Mouse (Mus musculus) ES-Bruce4 (cell line): ENCODE measurements at regions not wholly inside any gene's neighbourhood (a gene's known extent, or its start where the extent isn't known, plus 50 kb on each side); places are given as distances from the start of the nearest gene placed in this dataset.

ENCODE experiments used
- CTCF ChIP-seq: IDR thresholded peaks from one replicate; pipeline ENCODE4 v1.8.1; 2011; ENCODE audit warnings: low read depth, low read length
- POLR2A ChIP-seq: IDR thresholded peaks from one replicate; pipeline ENCODE4 v1.8.1; 2011; ENCODE audit warnings: low read length; ENCODE audit not compliant: insufficient read depth

DNA sequence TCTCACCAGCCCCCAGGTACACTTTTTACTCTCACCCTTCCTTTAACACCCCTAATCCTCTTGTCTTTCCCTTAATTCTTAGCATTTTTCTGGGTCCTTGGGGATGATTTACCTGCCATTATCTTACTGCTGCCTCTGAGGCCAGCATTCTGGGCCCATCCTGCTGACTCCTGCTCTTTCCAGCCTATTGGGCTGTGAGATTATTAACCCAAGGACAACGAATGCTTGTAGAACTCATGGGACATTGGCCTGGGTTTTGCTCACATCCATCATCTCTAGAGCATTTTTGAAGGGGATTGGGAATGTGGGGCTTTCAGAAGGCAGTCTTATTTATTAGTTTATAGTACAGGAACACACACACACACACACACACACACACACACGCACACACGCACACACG is 134.5 kb upstream of the Max start:
- TF ChIP-seq POLR2A (no peak), CTCF (no peak)
